Mouse (Mus musculus): Measurements from ENCODE around the gene Zcrb1. TPM values are rescaled to one million over a fixed set of nuclear protein-coding genes. Genes with fewer than 3 reads are reported as not detected.
"Not testable (repeated sequence)": the region's sequence is repeated elsewhere in the genome, so short reads cannot be mapped to it uniquely, and the experiment has no call there.

Zcrb1 gene
- polyA plus RNA-seq, 1 experiment from 2014 or later = 122 TPM

GRCm38 (mm10) chr15:93405446-93405986 is 7.4 kb upstream of the Zcrb1 start:
- H3K9ac ChIP-seq = no peak overlapping the region
- H3K9me3 ChIP-seq = no peaks in the 10 kb centered on the region
- 86% methylated on average over 7 of the region's 7 CpGs for WGBS
- H3K27me3 ChIP-seq (replicated peaks) = no peaks in the 10 kb centered on the region
- no peak for ATAC-seq (ENCODE audit: insufficient read depth, low FRiP score, low read depth)
- H3K36me3 ChIP-seq = no peaks in the 10 kb centered on the region
- H3K27ac ChIP-seq = no peak overlapping the region
- no peak overlapping the region for H3K4me2 ChIP-seq
- 0 out of 2 replicates have a peak, but pooled peaks cover 5% of the 10 kb centered on the region for H3K4me1 ChIP-seq
- H3K4me3 ChIP-seq (replicated peaks) = no peak overlapping the region

- Histone ChIP-seq H3K27me3 (replicated peaks) (no peaks in the 10 kb centered on the region), H3K9ac (no peak overlapping the region), H3K9me3 (no peaks in the 10 kb centered on the region), H3K4me2 (no peak overlapping the region), H3K4me1 (0 out of 2 replicates have a peak, but pooled peaks cover 5% of the 10 kb centered on the region), H3K36me3 (no peaks in the 10 kb centered on the region), H3K4me3 (replicated peaks) (no peak overlapping the region), H3K27ac (no peak overlapping the region)
- ATAC-seq (ENCODE audit: insufficient read depth, low FRiP score, low read depth) = no peak
Observed at GRCm38 (mm10) chr15:93404849-93405248, 6.7 kb upstream of the Zcrb1 start.

- 95% methylated on average over 2 of the region's 2 CpGs for WGBS
- ATAC-seq (ENCODE audit: insufficient read depth, low FRiP score, low read depth) = no peak
- H3K4me3 ChIP-seq (replicated peaks) = no peak overlapping the region
Observed at GRCm38 (mm10) chr15:93402730-93403129, 4.6 kb upstream of the Zcrb1 start.

GRCm38 (mm10) chr15:93401446-93401845 is 3.3 kb upstream of the Zcrb1 start:
- Histone ChIP-seq H3K9ac (no peak overlapping the region), H3K4me3 (replicated peaks) (no peak overlapping the region), H3K4me2 (no peak overlapping the region), H3K9me3 (no peaks in the 10 kb centered on the region), H3K27me3 (replicated peaks) (no peaks in the 10 kb centered on the region), H3K36me3 (no peaks in the 10 kb centered on the region), H3K27ac (no peak overlapping the region), H3K4me1 (peaks cover 13% of the 10 kb centered on the region)
- 65% methylated on average over 4 of the region's 4 CpGs for WGBS
- ATAC-seq (ENCODE audit: insufficient read depth, low FRiP score, low read depth) = no peak

More at GRCm38 (mm10) chr15:93402730-93403129, 4.6 kb upstream of the Zcrb1 start:
- Histone ChIP-seq H3K27me3 (replicated peaks) (no peaks in the 10 kb centered on the region), H3K9ac (no peak overlapping the region), H3K4me2 (no peak overlapping the region), H3K4me1 (0 out of 2 replicates have a peak, but pooled peaks cover 5% of the 10 kb centered on the region), H3K36me3 (no peaks in the 10 kb centered on the region), H3K27ac (no peak overlapping the region), H3K9me3 (no peaks in the 10 kb centered on the region)

- 2% methylated on average over 36 of the region's 36 CpGs for WGBS
- peak; percentile 13; the same call in 1 of the 2 replicates for ATAC-seq (ENCODE audit: insufficient read depth, low FRiP score, low read depth)
- no peaks in the 10 kb centered on the region for H3K27me3 ChIP-seq (replicated peaks)
- H3K4me1 ChIP-seq = peaks cover 14% of the 10 kb centered on the region
- H3K36me3 ChIP-seq = peaks cover 4% of the 10 kb centered on the region; the same call in 1 of the 2 replicates
- H3K4me2 ChIP-seq = peak overlapping the region; percentile 73
- H3K27ac ChIP-seq = peak overlapping the region; percentile 91
- peak overlapping the region; percentile 97 for H3K4me3 ChIP-seq (replicated peaks)
- H3K9ac ChIP-seq = peak overlapping the region; percentile 95
- no peaks in the 10 kb centered on the region for H3K9me3 ChIP-seq
Observed at GRCm38 (mm10) chr15:93398699-93399540, 786 bp upstream of the Zcrb1 start.

- Histone ChIP-seq H3K27me3 (replicated peaks) (no peaks in the 10 kb centered on the region), H3K4me2 (peak overlapping the region; percentile 73), H3K4me3 (replicated peaks) (peak overlapping the region; percentile 97), H3K9me3 (no peaks in the 10 kb centered on the region), H3K36me3 (peaks cover 10% of the 10 kb centered on the region), H3K27ac (no peak overlapping the region), H3K9ac (peak overlapping the region; percentile 95; the same call in 1 of the 2 replicates), H3K4me1 (peaks cover 14% of the 10 kb centered on the region)
- ATAC-seq (ENCODE audit: insufficient read depth, low FRiP score, low read depth) = no peak
- 2% methylated on average over 11 of the region's 11 CpGs for WGBS
Observed at GRCm38 (mm10) chr15:93397269-93397668, 865 bp downstream of the Zcrb1 start.

- 59% methylated on average over 5 of the region's 5 CpGs for WGBS
- no peak overlapping the region for H3K4me2 ChIP-seq
Observed at GRCm38 (mm10) chr15:93381337-93381736, 16.8 kb downstream of the Zcrb1 start.

GRCm38 (mm10) chr15:93379177-93379576 is 19.0 kb downstream of the Zcrb1 start:
- Histone ChIP-seq H3K4me2 (no peak overlapping the region), H3K9ac (no peak overlapping the region), H3K27ac (no peak overlapping the region), H3K36me3 (0 out of 2 replicates have a peak, but pooled peaks cover 4% of the 10 kb centered on the region), H3K9me3 (no peaks in the 10 kb centered on the region), H3K27me3 (replicated peaks) (no peaks in the 10 kb centered on the region), H3K4me3 (replicated peaks) (no peak overlapping the region), H3K4me1 (no peaks in the 10 kb centered on the region)
- WGBS = 69% methylated on average over 3 of the region's 3 CpGs
- ATAC-seq (ENCODE audit: insufficient read depth, low FRiP score, low read depth) = no peak

More at GRCm38 (mm10) chr15:93381337-93381736, 16.8 kb downstream of the Zcrb1 start:
- Histone ChIP-seq H3K36me3 (peaks cover 16% of the 10 kb centered on the region), H3K4me1 (no peaks in the 10 kb centered on the region), H3K27me3 (replicated peaks) (no peaks in the 10 kb centered on the region), H3K27ac (no peak overlapping the region), H3K9ac (no peak overlapping the region), H3K9me3 (no peaks in the 10 kb centered on the region), H3K4me3 (replicated peaks) (no peak overlapping the region)
- ATAC-seq (ENCODE audit: insufficient read depth, low FRiP score, low read depth) = no peak

GRCm38 (mm10) chr15:93375696-93376095 is 22.4 kb downstream of the Zcrb1 start:
- H3K27me3 ChIP-seq (replicated peaks) = no peaks in the 10 kb centered on the region
- H3K36me3 ChIP-seq = no peaks in the 10 kb centered on the region
- H3K27ac ChIP-seq = no peak overlapping the region
- H3K9ac ChIP-seq = no peak overlapping the region
- H3K9me3 ChIP-seq = no peaks in the 10 kb centered on the region
- no peak for ATAC-seq (ENCODE audit: insufficient read depth, low FRiP score, low read depth)
- H3K4me1 ChIP-seq = no peaks in the 10 kb centered on the region
- H3K4me3 ChIP-seq (replicated peaks) = no peak overlapping the region
- H3K4me2 ChIP-seq = no peak overlapping the region
- 85% methylated on average over 5 of the region's 5 CpGs for WGBS

GRCm38 (mm10) chr15:93372525-93373119 is 25.5 kb downstream of the Zcrb1 start:
- H3K4me2 ChIP-seq = not testable (repeated sequence)

GRCm38 (mm10) chr15:93371838-93372237 is 26.3 kb downstream of the Zcrb1 start:
- H3K4me1 ChIP-seq = no peaks in the 10 kb centered on the region
- no peak overlapping the region for H3K27ac ChIP-seq
- no peaks in the 10 kb centered on the region for H3K36me3 ChIP-seq
- H3K4me2 ChIP-seq = no peak overlapping the region
- H3K27me3 ChIP-seq (replicated peaks) = no peaks in the 10 kb centered on the region
- H3K9me3 ChIP-seq = no peaks in the 10 kb centered on the region
- no peak overlapping the region for H3K9ac ChIP-seq
- ATAC-seq (ENCODE audit: insufficient read depth, low FRiP score, low read depth) = no peak
- H3K4me3 ChIP-seq (replicated peaks) = no peak overlapping the region
- 86% methylated on average over 2 of the region's 2 CpGs for WGBS

More at GRCm38 (mm10) chr15:93372525-93373119, 25.5 kb downstream of the Zcrb1 start:
- not testable (repeated sequence) for H3K27me3 ChIP-seq (replicated peaks); H3K36me3 ChIP-seq; H3K4me3 ChIP-seq (replicated peaks); H3K9ac ChIP-seq; H3K4me1 ChIP-seq; ATAC-seq (ENCODE audit: insufficient read depth, low FRiP score, low read depth); H3K9me3 ChIP-seq; H3K27ac ChIP-seq

- no peak for ATAC-seq (ENCODE audit: insufficient read depth, low FRiP score, low read depth)
- Histone ChIP-seq H3K9me3 (no peaks in the 10 kb centered on the region), H3K4me3 (replicated peaks) (no peak overlapping the region), H3K9ac (no peak overlapping the region), H3K27me3 (replicated peaks) (no peaks in the 10 kb centered on the region), H3K4me1 (no peaks in the 10 kb centered on the region), H3K27ac (no peak overlapping the region), H3K4me2 (no peak overlapping the region), H3K36me3 (no peaks in the 10 kb centered on the region)
- 49% methylated on average over 9 of the region's 9 CpGs for WGBS
Observed at GRCm38 (mm10) chr15:93368558-93368957, 29.6 kb downstream of the Zcrb1 start.
